Mouse (Mus musculus) ES-Bruce4 (cell line): ENCODE results near the gene Hdc. TPM values are rescaled to one million over a fixed set of nuclear protein-coding genes. Genes with fewer than 3 reads are reported as not detected.

Source experiments
- H3K27ac ChIP-seq: 2 replicates; pipeline ENCODE4 v1.5.1; 2012; ENCODE audit warnings: low read length, inconsistent platforms; ENCODE audit not compliant: insufficient read depth
- H3K27me3 ChIP-seq: 2 replicates; pipeline ENCODE4 v1.6.1; 2012; ENCODE audit warnings: mild to moderate bottlenecking, low read length, inconsistent platforms; ENCODE audit not compliant: control insufficient read depth, poor library complexity, insufficient read depth, severe bottlenecking
- H3K36me3 ChIP-seq: 2 replicates; pipeline ENCODE4 v1.6.1; 2012; ENCODE audit warnings: inconsistent platforms, mild to moderate bottlenecking, low read length, moderate library complexity; ENCODE audit not compliant: control insufficient read depth, poor library complexity, insufficient read depth, severe bottlenecking
- H3K4me1 ChIP-seq: one replicate; pipeline ENCODE4 v1.8.1; 2011; ENCODE audit warnings: low read length; ENCODE audit not compliant: control insufficient read depth, insufficient read depth
- H3K4me3 ChIP-seq: 2 replicates; pipeline ENCODE4 v1.5.1; 2011; ENCODE audit warnings: low read depth, mild to moderate bottlenecking, low read length
- H3K9ac ChIP-seq: 2 replicates; pipeline ENCODE4 v1.6.1; 2012; ENCODE audit warnings: low read depth, mild to moderate bottlenecking, inconsistent platforms; ENCODE audit not compliant: poor library complexity, severe bottlenecking
- H3K9me3 ChIP-seq: replicated peaks from 2 replicates; pipeline ENCODE4 v1.6.1; 2012; ENCODE audit warnings: mild to moderate bottlenecking, low read length, inconsistent platforms; ENCODE audit not compliant: control insufficient read depth, poor library complexity, insufficient read depth, severe bottlenecking
- CTCF ChIP-seq: IDR thresholded peaks from one replicate; pipeline ENCODE4 v1.8.1; 2011; ENCODE audit warnings: low read depth, low read length
- EP300 ChIP-seq: IDR thresholded peaks from 2 replicates; pipeline ENCODE4 v1.6.1; 2011; ENCODE audit warnings: low read depth, low read length; ENCODE audit not compliant: insufficient read depth
- POLR2A ChIP-seq: IDR thresholded peaks from one replicate; pipeline ENCODE4 v1.8.1; 2011; ENCODE audit warnings: low read length; ENCODE audit not compliant: insufficient read depth
- polyA plus RNA-seq: library from polyadenylated mRNA; stranded (reverse); fragments of >200 nt; gene quantifications from 2 replicates; pipeline ENCODE4 v1.2.4, GENCODE M21; 2011; ENCODE audit warnings: low read depth; ENCODE audit not compliant: missing spikeins, insufficient read depth, insufficient read length

Hdc gene
- polyA plus RNA-seq, 1 experiment: not detected

DNA sequence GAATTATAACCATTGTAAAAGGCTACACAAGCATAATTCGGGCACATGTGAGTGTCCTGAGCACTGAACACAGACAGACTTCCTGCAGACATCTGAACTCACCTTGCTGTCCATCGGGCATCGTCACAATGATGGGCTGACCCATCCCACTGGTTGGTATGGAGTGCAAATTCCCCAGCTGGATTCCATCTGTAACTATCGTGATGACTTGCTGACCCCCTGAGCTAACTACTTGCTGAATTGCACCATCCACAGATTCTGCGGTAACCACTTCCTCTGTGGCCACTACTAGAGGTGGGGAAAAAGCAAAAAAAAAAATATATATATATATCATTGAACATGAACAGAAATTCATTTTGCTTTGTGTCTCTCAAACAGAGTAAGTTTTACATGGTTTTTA is 27.4 kb upstream of the Hdc start:
- no peaks in the 10 kb centered on the region for H3K27me3 ChIP-seq
- no peak overlapping the region for H3K27ac ChIP-seq
- no peak overlapping the region for H3K9ac ChIP-seq
- H3K4me3 ChIP-seq: no peak overlapping the region
- peaks cover 31% of the 10 kb centered on the region for H3K36me3 ChIP-seq
- H3K4me1 ChIP-seq: no peaks in the 10 kb centered on the region
- TF ChIP-seq POLR2A (no peak), EP300 (no peak), CTCF (no peak)
- no peaks in the 10 kb centered on the region for H3K9me3 ChIP-seq

DNA sequence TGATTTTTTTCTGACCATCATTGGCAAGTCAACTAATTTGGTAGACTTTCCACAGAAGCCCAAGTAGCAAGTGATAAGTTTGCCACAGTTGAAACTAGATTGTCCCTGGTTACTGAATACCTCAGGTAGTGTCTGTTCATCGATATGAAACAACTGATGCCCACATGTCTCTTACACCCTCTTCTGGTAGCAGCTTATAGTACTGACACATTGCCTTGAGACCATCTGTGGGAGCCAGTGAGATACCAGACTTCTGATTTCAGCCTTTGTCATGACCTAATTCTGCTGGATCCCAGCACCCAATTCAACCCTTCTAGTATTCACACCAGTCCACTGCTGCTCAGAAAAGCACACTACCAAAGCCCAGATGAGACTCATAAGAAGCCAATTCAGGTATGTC is 25.7 kb upstream of the Hdc start:
- no peak for TF ChIP-seq POLR2A
- no peak for TF ChIP-seq CTCF
- no peak for TF ChIP-seq EP300
- no peak overlapping the region for H3K27ac ChIP-seq
- no peak overlapping the region for H3K9ac ChIP-seq
- peaks cover 26% of the 10 kb centered on the region for H3K36me3 ChIP-seq
- H3K4me3 ChIP-seq: no peak overlapping the region
- H3K27me3 ChIP-seq: no peaks in the 10 kb centered on the region
- no peaks in the 10 kb centered on the region for H3K4me1 ChIP-seq
- 0 out of 2 replicates have a peak, but pooled peaks cover 3% of the 10 kb centered on the region for H3K9me3 ChIP-seq

DNA sequence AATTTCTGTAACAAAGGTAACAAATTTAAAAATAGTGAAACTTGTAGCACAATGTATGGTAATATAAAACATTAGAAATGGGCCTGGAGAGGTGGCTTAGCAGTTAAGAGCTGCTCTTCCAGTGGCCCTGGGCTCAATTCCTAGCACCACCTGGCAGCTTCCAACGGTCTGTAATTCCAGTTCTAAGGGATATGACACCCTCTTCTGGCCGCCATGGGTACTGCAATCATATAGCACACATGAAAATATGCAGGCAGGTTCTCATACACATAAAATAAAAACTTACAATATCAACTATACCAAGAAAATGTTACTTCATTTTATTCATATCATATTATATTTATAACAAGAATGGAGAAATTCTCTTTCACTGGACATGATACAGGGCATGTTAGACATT is 21.2 kb upstream of the Hdc start:
- Histone ChIP-seq H3K27ac (no peak overlapping the region), H3K36me3 (peaks cover 14% of the 10 kb centered on the region), H3K27me3 (no peaks in the 10 kb centered on the region), H3K9ac (no peak overlapping the region), H3K4me3 (no peak overlapping the region), H3K4me1 (no peaks in the 10 kb centered on the region), H3K9me3 (0 out of 2 replicates have a peak, but pooled peaks cover 3% of the 10 kb centered on the region)
- TF ChIP-seq CTCF: peak; percentile 10
- TF ChIP-seq POLR2A: no peak

DNA sequence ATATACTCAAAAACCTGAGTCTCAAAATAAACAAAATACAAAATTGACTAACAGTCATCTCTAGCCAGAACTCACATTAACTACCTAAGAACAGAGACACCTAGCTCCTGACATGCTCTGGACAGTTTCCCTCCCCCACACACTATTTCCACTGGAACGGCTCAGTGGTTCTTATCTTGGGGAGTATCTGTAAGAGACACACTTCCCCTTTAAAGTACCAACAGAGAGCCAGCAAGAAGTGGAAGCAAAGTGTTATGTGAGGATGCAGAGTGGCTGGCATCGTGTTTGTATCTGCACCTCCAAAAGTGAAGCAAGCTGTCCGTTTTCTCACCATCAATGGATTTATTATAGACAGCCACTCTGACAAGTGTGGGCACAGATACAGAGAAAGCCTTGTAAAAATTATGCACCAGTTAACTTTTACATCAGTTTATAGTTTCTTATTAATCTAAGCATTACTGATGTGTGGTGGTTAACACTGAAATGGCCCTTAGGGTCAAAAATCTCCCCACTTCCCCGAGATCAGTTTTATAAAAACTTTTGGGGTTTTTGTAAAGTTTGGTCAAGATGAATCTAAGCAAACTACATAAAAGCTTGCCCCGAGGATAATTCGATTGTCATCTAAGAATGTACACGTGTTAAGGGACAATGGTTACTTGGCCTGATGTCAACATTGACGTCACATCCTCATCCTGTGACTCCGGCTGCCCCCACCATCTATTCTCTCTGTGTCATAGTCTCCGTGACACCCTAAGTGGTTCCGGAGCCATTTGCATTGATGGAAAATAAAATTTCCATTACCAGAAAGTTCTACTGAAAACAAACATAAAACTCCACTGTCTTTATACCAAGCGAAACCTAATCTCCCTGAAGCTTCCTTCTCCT is 17.1 kb upstream of the Hdc start:
- Histone ChIP-seq H3K9me3 (0 out of 2 replicates have a peak, but pooled peaks cover 3% of the 10 kb centered on the region), H3K27me3 (no peaks in the 10 kb centered on the region), H3K4me1 (no peaks in the 10 kb centered on the region), H3K4me3 (no peak overlapping the region), H3K27ac (no peak overlapping the region), H3K36me3 (peaks cover 4% of the 10 kb centered on the region), H3K9ac (no peak overlapping the region)
- no peak for TF ChIP-seq CTCF
- TF ChIP-seq POLR2A: no peak
- TF ChIP-seq EP300: no peak

DNA sequence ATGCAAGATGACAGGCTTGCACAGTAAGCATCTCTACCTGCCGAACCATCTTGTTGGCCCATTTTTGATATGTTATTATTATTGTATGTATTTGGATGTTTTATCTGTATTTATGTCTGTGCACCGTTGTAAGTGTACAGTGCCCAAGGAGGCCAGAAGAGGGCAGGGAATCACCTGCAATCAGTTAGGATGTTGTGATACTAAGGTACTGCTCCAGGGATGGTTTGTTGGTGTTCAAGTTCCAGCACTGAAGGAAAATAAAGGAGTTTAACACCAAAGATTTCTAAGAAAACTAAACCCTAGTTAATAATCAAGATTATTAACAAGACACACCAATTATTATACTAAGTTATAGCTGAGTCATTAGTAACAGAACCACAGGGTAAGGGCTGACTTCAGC is 14.1 kb upstream of the Hdc start:
- Histone ChIP-seq H3K27ac (no peak overlapping the region), H3K9me3 (no peaks in the 10 kb centered on the region; the same call in 1 of the 2 replicates), H3K4me3 (no peak overlapping the region), H3K27me3 (no peaks in the 10 kb centered on the region), H3K4me1 (no peaks in the 10 kb centered on the region), H3K36me3 (peaks cover 8% of the 10 kb centered on the region; the same call in 1 of the 2 replicates), H3K9ac (no peak overlapping the region)
- TF ChIP-seq POLR2A (no peak), CTCF (no peak), EP300 (no peak)

DNA sequence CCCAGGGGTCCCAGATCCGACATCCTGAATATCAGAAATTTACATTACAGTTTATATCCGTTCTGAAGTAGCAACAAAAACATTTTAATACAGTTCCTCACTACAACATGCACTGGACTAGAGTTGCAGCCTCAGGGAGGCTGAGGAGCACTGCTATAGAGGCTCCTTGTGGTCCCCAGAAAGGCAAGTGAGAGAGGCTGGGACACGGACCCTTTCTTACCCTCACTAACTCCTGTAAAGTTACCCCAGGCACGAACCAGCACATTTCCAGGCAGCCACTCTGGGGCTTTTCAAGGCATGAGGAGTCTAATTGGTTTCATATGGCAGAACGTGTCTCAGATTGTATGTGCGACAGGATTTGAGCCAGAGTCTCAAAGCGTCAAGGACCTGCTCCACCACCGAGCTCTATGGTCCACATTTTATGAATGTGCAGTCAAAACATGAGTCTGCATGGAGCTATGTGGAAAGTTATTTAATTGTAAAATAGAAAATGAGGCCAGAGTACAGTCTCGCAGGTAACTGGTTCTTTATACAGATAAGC is 9.4 kb upstream of the Hdc start:
- Histone ChIP-seq H3K27me3 (no peaks in the 10 kb centered on the region), H3K4me3 (no peak overlapping the region), H3K27ac (no peak overlapping the region), H3K4me1 (no peaks in the 10 kb centered on the region), H3K9ac (no peak overlapping the region), H3K36me3 (peaks cover 8% of the 10 kb centered on the region; the same call in 1 of the 2 replicates), H3K9me3 (no peaks in the 10 kb centered on the region; the same call in 1 of the 2 replicates)
- no peak for TF ChIP-seq POLR2A
- no peak for TF ChIP-seq EP300
- TF ChIP-seq CTCF: no peak
